Mouse (Mus musculus) layer of hippocampus, postnatal 25 days (tissue): ENCODE measurements around the gene Gm15319. TPM values are rescaled to one million over a fixed set of nuclear protein-coding genes. Genes with fewer than 3 reads are reported as not detected.
A peak's percentile ranks its signal among the peaks of the same experiment; 100 is the strongest.
"Not testable (repeated sequence)": the region's sequence is repeated elsewhere in the genome, so short reads cannot be mapped to it uniquely, and the experiment has no call there.

Experiments used
- DNase-seq, 2 experiments: peaks; one replicate each; pipeline ENCODE4 v3.0.0; 2022; ENCODE audit warnings: mixed read lengths in 2 of 2, low spot score in 1 of 2; ENCODE audit errors: extremely low spot score in 1 of 2
- total RNA-seq, 2 experiments: library from RNA; stranded (reverse); gene quantifications; 2 replicates each; pipeline ENCODE4 v1.2.3; 2021

The Gm15319 gene
- 1 to 10 TPM in 1 of 2 experiments, under 1 TPM in 1; 0.54 to 1.3 TPM for total RNA-seq

DNA sequence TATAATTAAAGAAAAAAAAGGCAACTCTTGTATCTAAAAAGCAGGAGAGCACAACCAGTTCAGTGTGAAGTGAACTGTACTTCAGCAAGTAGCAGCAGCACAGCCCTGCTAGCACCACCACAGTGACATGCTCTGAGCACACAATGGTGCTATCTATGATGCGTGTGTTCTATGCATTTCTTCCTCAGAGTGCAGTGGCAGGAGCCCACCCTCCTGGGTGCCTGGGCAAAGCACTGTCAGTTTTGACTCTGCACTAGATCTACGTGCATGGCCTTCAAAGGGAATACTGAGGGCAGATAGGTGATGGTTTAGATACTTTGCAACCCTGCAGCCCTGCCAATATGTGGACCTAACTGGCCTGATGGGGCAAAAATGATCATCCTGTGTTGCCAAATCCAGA is at the start of gene Gm15319:
Gm15319 (minus strand) TSS at position 101 of the 400 bp plus-strand sequence.
- not testable (repeated sequence) for DNase-seq

DNA sequence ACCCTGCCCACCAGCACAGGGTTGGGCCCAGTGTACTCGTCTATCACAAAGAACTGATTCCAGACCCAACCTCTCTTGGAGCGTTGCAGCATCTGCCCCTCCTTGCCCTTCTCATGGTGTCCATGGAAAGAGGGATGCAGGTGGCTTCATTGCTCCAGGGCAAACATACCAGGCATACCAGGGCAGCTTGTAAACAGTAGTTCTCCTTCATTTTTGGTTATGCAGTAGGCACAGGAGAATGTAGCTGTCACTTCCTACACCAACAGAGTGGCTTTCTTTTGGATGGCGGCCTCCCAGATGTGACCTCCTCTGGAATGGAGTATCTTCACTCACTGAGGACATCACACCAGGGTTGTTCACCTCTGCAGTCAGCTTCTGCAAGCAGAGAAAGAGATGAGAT is 47.3 kb upstream of the Gm15319 start:
- not testable (repeated sequence) for DNase-seq

DNA sequence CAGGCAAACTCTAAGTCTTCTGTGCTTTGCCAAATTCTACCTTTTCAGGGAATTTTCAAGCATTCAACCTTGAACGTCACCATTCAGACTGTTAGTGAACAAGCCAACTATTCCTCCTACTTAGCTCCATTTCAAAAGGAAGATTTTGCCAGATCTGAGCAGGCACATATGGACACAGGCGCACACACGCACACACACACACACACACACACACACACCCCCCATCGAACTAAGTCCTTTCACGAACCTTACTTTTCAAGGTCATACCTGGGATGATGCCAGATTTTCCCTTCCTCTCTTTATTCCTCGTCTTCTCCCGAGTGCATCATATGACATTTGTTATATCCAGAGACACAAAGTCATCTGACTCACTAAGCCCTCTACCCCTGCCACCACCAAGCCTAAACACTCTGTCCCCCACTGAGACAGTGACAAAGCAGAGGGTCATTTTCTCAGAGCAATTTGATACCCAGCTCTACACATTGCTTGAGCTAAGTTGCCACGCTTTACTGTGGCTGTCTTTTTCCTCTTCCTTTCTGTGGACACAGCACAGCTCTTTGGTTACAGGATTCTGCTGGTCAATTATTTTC is 45.5 kb upstream of the Gm15319 start:
- DNase-seq = peak; percentile 27 to 41

DNA sequence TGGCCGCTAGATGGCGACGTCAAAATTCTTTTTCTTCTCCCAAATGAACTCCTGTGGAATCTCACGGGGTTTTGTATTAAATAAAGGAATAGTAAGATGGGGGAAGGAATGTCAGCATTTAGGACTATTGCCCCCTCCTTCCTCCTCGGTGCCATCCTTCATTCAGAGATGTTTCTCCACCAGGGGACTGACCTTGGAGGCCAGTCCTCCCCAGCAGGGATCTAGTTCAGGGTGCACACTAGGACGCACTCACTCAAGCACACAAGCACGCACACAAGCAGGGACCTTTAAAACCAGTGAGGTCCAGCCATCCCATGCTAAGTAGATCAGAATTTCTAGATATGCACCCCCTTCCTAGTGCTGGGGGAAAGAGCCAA is 26.3 kb upstream of the Gm15319 start:
- peak; percentile 20 to 75 for DNase-seq

DNA sequence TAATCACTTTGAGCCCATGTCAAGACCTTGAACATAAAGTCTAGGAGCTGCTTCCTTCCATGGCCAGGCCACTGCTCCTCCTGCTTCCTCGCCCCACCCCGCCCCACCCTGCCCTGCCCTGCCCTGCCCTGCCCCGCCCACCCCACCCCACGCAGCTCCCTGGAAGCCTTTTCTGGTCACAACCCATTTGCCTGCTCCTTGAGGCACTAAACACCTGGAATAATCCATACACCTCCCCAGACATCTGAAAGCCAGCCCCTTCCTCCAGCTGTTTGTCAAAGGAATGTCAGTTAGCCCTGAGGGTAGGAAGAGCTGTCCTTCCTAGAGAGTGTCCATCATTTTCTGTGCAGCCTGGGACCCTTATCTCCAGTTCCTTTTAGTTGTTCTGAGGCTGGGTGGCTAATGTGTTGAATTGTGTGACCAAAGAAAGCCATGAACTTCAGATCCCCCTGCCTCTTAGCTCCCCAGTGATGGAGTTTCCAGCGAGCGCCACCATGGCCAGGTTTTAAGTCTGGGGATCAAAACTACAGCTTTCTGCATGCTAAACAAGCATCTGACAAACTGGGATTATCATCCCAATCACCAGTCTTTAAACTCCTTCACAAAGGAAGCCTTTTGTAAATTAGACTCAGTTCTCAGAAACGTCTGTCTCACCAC is 25.8 kb upstream of the Gm15319 start:
- DNase-seq = peak in 1 of 2 experiments; percentile 13

DNA sequence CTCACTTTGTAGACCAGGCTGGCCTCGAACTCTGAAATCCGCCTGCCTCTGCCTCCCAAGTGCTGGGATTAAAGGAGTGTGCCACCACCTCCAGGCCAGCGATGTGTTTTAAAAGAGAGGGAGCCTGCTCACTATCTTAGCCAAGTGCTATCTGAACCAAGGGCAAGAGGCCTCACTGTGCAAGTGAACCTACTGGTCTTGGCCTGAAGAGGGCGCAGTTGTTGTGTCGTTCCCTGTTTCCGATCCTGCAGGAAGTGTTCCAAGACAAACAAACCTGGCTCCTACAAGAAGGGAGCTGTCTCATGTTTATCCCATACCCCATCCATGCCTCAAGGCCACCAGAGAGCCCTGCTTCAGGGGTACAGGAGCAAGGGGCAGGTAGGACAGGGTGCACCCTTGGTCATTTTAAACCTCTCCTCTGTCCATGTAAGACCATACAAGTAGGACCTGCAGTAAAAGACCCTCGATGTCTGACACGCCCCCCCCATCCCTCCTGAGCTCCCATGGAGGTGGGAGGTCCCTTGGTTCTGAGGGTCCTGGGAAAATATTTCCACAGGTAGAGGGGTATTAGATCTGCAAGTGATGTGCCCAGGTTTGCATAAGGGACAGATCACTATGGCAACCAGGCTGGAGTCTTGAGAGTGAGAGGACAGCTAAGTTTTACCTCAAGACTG is 24.2 kb upstream of the Gm15319 start:
- DNase-seq = peak in 1 of 2 experiments; percentile 4

DNA sequence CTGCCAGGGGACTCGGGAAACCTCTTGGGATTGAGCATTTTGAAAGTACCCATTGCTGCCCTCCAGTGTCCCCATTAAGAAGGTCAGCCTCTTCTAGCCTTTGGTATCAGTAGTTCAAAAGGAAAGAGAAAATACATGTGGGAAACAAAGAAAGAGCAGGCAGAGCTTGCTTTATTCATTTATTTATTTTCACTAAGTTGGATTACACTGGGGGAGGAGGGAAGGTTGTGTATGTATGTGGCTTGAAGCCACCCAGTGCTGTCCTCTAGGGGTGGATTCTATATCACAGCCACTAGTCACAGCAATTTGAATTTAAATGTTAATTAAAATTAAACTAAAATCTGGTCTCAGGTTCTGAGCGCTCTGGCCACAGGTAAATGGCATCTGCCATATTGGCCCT is 22.0 kb upstream of the Gm15319 start:
- not testable (repeated sequence) for DNase-seq

DNA sequence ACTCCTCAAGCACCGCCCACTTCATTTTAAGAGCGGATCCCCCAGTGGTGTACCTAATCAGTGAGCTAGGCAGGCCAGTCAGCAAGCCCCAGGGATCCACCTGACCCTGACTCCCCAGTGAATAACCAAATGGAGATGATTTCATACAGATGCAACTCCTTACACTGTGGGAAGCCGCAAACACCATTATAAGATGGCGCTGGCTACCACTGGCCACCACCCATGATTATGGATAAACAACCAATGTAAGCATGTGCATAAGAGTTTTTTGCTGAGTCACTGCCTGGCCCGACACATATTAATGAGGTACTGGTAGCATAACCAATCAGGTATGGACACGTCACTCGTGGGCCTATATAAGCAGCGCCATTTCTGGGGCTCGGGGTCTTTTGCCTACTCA is 21.1 kb upstream of the Gm15319 start:
- peak in 1 of 2 experiments; percentile 3 for DNase-seq

DNA sequence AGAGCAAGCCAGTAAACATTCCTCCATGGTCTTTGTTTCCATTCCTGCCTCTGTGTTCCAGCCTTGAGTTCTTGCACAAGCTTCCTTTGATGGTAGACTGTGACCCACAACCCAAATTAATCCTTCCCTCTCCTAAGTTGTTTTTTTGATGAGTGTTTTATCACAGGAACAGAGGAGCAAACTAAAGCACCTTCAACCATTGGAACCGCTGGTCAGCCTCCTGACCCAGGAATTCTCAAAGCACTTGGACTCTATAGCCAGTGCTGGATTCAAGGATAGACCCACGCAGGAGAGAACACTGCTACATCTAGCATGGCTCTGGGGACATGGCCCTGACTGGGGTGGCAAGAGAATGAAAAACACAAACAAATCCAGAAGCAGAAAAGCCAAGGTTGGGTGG is 19.1 kb upstream of the Gm15319 start:
- not testable (repeated sequence) for DNase-seq

DNA sequence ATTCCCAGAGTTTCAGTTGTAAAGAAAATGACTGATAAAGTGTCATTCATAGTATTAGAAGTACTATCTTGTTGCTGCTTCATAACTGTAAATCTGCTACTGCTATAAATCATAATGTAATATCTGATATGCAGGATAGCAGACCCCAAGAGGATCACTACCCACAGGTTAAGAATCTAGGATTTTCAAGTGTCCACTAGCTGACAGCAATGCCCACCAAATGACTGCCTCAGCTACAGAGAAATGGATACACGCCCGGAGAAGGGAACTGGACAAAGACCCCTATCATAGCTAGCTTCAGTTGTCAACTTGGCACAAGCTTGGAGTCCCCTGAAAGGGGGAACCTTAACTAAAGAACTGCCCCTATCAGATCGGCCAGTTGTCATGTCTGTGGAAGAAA is 18.6 kb upstream of the Gm15319 start:
- not testable (repeated sequence) for DNase-seq

DNA sequence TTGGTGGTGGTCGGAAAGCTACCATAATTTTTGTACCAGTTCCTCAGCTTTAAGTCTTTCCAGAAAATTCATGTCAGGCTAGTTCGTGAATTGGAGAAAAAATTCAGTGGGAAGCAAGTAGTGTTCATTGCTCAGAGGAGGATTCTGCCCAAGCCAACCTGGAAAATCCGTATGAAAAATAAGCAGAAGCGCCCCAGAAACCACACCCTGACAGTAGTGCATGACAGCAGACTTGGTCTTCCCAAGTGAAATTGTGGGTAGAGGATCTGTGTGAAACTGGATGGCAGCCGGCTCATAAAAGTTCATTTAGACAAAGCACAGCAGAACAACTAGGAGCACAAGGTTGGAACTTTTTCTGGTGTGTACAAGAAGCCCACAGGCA is 18.2 kb upstream of the Gm15319 start:
- not testable (repeated sequence) for DNase-seq

DNA sequence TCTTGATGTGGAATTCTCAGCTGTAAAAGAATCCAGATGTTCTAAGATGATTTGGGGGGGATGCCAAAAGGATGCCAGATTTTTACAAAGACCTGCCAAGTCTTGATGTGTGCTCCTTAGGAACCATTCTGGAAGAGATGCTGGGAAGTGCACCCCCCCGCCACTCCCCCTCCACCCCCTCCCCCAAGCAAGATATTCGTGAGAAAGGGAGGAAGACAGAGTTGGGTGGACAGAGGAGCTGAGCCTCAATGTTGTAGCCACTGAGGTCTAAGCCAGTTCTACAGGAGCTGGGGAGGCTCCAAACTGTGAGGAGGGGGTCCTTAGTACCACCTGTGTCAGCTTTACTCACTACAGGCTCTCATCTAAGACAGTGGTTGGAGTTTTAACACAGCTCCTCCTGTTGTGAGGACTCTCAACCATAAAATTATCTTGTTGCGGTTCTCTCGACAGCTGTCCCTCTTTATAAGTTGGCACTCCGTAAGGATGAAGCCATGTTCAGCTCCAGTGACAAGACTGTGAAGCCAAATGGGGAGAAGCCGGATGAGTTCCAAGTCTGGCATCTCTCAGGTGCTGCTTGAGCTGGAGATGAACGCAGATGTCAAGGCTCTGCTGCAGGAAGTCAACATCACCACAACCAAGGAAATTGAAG is 17.7 kb upstream of the Gm15319 start:
- DNase-seq = not testable (repeated sequence)

DNA sequence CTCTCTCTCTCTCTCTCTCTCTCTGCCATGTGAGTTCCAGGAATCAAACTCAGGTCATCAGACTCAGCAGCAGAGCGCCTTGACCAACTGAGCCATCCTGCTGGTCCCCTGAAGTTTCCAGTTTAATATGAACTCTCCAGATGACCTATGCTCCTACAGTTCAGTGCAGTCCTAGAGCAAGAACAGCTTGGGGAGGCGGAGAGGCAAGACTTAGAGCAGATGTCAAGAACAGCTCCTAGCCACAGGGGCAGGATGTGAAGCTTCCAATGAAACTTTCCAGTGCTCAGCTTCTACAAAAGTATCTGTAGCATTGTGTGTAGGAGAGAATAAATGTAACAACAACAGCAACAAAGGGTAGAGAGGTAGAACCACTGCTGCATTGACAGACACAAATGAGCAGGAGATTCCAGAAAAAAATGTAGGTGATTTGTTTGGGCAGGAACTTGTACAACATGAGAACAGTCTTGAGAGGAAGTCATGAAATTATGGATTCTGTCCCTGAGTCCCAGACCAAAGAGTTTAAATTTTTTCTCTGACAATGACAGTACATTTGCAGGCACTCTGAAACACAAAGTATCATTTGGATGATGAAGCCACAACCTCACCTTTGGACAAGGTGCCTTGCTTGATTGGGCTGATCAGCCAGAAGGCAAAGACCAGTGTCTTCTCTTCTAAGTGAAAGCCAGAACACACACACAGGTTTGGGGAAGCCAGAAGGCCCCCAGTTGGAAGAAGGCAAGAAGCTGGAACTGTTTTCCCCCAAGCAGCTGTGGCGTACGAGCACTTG is 16.8 kb upstream of the Gm15319 start:
- DNase-seq = peak in 1 of 2 experiments; percentile 14

DNA sequence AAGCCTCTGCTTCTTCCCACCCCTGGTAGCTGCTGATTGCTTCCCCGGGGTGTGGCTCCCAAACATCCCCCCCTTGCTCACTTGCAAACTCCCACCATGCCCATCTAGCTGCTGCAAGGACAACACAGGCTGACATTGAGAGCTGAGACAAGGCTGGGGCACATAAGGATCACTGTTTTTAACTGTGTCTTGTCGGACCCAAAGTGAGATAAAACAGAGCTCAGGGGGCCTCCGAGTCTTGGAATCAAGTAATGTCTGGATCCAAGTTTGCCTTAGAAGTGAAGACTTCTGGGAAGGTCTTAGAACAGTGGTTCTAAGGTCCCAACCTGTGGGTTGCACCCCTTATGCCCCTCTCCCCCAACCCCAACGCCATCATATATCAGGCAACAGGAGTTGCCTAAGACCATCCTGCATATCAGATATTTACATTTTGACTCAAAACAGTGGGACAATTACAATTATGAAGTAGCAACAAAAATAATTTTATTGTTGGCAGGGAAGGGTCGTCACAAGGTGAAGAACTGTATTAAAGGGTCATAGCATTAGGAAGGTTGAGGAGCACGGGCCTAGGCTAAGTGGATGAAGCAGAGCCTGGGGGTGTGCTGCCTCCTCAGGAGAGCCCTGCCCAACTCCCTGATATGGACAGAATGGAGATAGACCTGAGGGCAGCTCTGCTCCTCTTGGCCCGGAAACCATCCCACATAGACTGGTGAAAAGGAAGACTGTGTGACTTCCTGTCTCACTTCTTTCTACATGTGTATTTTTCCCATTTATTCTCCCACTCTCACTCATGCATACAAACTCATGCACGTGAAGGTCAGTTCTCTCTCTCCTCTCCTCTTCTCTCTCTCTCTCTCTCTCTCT is 16.0 kb upstream of the Gm15319 start:
- DNase-seq = peak; percentile 16 to 25

DNA sequence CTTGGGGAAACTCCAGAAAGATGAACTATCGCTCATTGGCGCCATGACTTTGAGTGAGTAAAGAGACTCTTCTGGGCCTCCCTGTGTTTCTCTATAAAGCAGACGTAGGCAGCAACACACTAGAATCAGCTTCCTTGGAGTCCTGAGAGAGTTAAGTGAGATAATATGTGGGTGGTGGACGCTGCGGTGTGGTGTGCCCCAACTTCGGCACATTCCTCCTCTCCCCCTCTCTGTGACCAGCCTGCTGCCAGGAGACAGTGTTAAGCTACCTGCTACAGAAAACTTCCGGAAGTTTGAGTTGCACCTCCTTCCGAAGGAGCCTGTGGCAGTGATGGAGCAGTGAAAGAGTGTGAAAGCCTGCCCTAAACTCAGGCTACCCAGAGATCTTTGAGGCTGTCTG is 15.3 kb upstream of the Gm15319 start:
- DNase-seq = peak; percentile 8 to 32

DNA sequence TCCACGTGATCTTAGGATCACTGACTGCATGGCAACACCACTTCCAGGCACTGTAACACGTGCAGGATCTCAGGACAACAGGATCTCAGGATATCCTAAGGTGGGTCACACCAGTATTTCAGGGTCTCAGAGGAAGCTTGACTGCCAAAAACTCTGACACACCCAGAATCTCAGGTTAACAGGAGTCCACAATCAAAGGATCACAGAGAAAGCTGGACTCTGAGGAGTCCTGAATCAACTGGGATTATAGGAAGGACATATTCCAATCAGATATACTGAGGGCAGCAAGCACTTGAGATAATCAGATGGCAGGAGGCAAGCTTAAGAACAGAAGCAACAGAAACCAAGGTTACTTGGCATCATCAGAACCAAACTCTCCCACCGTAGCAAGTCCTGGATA is 12.7 kb upstream of the Gm15319 start:
- DNase-seq = peak in 1 of 2 experiments; percentile 6

DNA sequence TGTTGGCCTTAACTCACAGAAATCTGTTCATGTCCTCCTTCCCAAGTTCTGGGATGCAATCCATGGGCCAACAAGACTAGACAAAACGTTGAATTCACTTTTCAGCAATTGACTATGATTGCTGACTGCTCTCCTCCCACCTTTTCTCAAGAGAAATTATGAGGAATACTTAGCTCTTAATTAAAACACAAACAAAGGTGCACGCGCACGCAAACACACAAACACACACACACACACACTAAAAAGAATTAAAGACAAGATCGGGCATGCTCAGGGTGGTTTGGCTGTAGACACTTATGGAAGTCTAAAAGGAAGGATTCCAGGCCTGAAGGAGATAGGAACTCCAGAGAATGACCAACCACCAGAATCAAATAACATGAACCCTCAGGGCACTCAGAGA is 6.6 kb downstream of the Gm15319 start:
- not testable (repeated sequence) for DNase-seq

DNA sequence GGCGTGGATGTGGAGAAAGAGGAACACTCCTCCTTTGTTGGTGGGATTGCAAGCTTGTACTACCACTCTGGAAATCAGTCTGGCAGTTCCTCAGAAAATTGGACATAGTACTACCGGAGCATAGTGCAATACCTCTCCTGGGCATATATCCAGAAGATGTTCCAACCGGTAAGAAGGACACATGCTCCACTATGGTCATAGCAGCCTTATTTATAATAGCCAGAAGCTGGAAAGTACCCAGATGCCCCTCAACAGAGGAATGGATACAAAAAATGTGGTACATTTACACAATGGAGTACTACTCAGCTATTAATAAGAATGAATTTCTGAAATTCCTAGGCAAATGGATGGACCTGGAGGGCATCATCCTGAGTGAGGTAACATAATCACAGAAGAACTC is 9.4 kb downstream of the Gm15319 start:
- DNase-seq = not testable (repeated sequence)

DNA sequence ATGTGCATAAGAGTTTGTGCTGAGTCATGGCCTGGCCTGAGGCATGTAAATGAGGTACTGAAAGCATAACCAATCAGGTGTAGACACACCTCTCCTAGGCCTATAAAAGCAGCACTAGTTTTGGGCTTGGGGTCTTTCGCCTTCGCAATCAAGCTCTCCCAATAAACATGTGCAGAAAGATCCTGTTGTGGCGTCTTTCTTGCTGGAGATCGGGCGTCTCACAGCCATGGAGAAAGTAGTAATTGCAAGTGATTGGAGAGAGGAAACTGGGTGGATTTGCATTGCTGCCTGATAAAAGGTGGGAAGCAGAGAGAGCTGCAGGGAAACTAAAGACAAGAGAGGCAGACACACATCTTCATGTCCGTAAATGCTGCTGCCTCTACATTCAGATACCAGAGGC is 60.3 kb downstream of the Gm15319 start:
- not testable (repeated sequence) for DNase-seq
